Mouse (Mus musculus): Measurements from ENCODE around the gene Pomp. TPM values are rescaled to one million over a fixed set of nuclear protein-coding genes. Genes with fewer than 3 reads are reported as not detected.

Gene Pomp
- polyA plus RNA-seq, 1 experiment = 41.7 TPM

- no peaks in the 10 kb centered on the region for H3K4me1 ChIP-seq (ENCODE audit: control insufficient read depth, insufficient read depth, low read length)
- no peak overlapping the region for H3K4me3 ChIP-seq (ENCODE audit: control insufficient read depth, low read depth, low read length)
- H3K36me3 ChIP-seq (ENCODE audit: control insufficient read depth, insufficient read depth, low read length) = peaks cover 2% of the 10 kb centered on the region
- H3K27me3 ChIP-seq (ENCODE audit: control insufficient read depth, insufficient read depth, low read length) = no peaks in the 10 kb centered on the region
- H3K27ac ChIP-seq (ENCODE audit: control insufficient read depth, insufficient read depth, low read depth, low read length) = no peak overlapping the region
- TF ChIP-seq CTCF (IDR thresholded peaks at IDR 0.05; ENCODE audit: control insufficient read depth, insufficient read depth, insufficient replicate concordance, low read depth, low read length) (no peak), POLR2A (IDR thresholded peaks at IDR 0.05; ENCODE audit: control insufficient read depth, low read depth, low read length) (no peak)
Measured at GRCm38 (mm10) chr5:147875210-147875609, 14.9 kb downstream of the Pomp start.

GRCm38 (mm10) chr5:147877520-147877919 lies 17.3 kb downstream of the Pomp start:
- no peaks in the 10 kb centered on the region for H3K27me3 ChIP-seq (ENCODE audit: control insufficient read depth, insufficient read depth, low read length)
- H3K27ac ChIP-seq (ENCODE audit: control insufficient read depth, insufficient read depth, low read depth, low read length) = no peak overlapping the region
- TF ChIP-seq POLR2A (IDR thresholded peaks at IDR 0.05; ENCODE audit: control insufficient read depth, low read depth, low read length) (no peak), CTCF (IDR thresholded peaks at IDR 0.05; ENCODE audit: control insufficient read depth, insufficient read depth, insufficient replicate concordance, low read depth, low read length) (peak; percentile 46; the same call in 1 of the 2 replicates)
- H3K36me3 ChIP-seq (ENCODE audit: control insufficient read depth, insufficient read depth, low read length) = peaks cover 2% of the 10 kb centered on the region
- no peak overlapping the region for H3K4me3 ChIP-seq (ENCODE audit: control insufficient read depth, low read depth, low read length)
- H3K4me1 ChIP-seq (ENCODE audit: control insufficient read depth, insufficient read depth, low read length) = no peaks in the 10 kb centered on the region

DNA sequence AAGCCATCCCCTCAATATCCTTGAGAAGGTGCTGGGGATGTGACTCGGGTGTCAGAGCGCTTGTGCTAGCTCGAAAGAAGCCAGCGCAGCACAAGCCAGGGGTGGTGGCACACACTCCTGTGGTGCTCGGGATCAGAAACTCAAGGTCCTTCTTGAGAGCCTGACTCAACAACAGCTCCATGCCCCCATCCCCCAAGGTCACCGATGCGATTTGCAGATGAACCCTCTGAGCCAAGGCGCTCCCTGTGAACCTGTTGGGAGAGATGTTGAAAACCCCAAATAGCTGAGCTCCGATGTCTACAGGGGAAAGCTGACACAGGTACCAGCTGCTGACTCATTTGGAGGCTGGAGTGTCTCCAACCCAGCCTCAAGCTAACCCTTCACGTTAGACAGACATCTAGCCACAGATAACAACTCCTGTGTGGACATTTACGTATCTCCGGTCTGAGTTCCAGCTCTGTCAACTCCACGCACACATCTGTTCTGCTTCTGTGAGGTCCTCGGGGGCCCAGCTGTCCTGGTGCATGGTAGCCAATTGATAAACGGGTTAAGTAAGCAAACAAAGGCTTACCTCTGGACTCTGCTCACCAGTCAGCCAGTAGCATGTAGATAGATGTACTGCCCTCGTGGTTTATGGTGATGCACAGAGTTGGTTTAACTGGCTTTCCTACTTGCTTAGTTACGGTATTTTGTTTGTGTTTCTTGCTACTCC lies 19.9 kb downstream of the Pomp start:
- Histone ChIP-seq H3K27ac (ENCODE audit: control insufficient read depth, insufficient read depth, low read depth, low read length) (no peak overlapping the region), H3K4me1 (ENCODE audit: control insufficient read depth, insufficient read depth, low read length) (no peaks in the 10 kb centered on the region), H3K36me3 (ENCODE audit: control insufficient read depth, insufficient read depth, low read length) (no peaks in the 10 kb centered on the region; the same call in 1 of the 2 replicates), H3K27me3 (ENCODE audit: control insufficient read depth, insufficient read depth, low read length) (no peaks in the 10 kb centered on the region), H3K4me3 (ENCODE audit: control insufficient read depth, low read depth, low read length) (no peak overlapping the region)
- no peak for TF ChIP-seq POLR2A (IDR thresholded peaks at IDR 0.05; ENCODE audit: control insufficient read depth, low read depth, low read length)

DNA sequence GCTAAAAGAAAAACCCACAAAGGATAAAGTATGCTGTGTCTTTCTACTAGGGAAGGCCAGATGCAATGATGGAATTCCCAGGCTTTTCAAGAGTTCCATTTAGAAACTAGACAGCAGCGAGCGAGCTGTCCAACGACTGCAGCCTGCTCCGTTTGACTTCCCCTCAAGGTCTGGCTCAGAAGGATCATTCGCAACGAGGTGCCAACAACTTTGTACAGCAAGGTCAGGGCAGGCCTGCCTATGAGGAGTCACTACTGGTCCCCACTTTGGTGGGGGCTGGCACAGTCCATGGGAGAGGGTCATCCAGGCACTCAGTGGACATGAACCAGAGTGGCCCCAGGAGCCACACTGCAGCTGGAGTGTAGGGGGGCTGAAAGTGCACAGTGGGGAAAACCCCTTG lies 23.3 kb downstream of the Pomp start:
- no peaks in the 10 kb centered on the region for H3K36me3 ChIP-seq (ENCODE audit: control insufficient read depth, insufficient read depth, low read length)
- TF ChIP-seq CTCF (IDR thresholded peaks at IDR 0.05; ENCODE audit: control insufficient read depth, insufficient read depth, insufficient replicate concordance, low read depth, low read length) = no peak
- no peak for TF ChIP-seq POLR2A (IDR thresholded peaks at IDR 0.05; ENCODE audit: control insufficient read depth, low read depth, low read length)
- no peaks in the 10 kb centered on the region for H3K4me1 ChIP-seq (ENCODE audit: control insufficient read depth, insufficient read depth, low read length)
- no peak overlapping the region for H3K27ac ChIP-seq (ENCODE audit: control insufficient read depth, insufficient read depth, low read depth, low read length)
- H3K27me3 ChIP-seq (ENCODE audit: control insufficient read depth, insufficient read depth, low read length) = no peaks in the 10 kb centered on the region
- H3K4me3 ChIP-seq (ENCODE audit: control insufficient read depth, low read depth, low read length) = no peak overlapping the region

- Histone ChIP-seq H3K4me1 (ENCODE audit: control insufficient read depth, insufficient read depth, low read length) (no peaks in the 10 kb centered on the region; the same call in 1 of the 2 replicates), H3K4me3 (ENCODE audit: control insufficient read depth, low read depth, low read length) (no peak overlapping the region), H3K27ac (ENCODE audit: control insufficient read depth, insufficient read depth, low read depth, low read length) (no peak overlapping the region), H3K36me3 (ENCODE audit: control insufficient read depth, insufficient read depth, low read length) (no peaks in the 10 kb centered on the region), H3K27me3 (ENCODE audit: control insufficient read depth, insufficient read depth, low read length) (no peaks in the 10 kb centered on the region)
- no peak for TF ChIP-seq CTCF (IDR thresholded peaks at IDR 0.05; ENCODE audit: control insufficient read depth, insufficient read depth, insufficient replicate concordance, low read depth, low read length)
- no peak for TF ChIP-seq POLR2A (IDR thresholded peaks at IDR 0.05; ENCODE audit: control insufficient read depth, low read depth, low read length)
Measured at GRCm38 (mm10) chr5:147888313-147889297, 28.3 kb downstream of the Pomp start.

GRCm38 (mm10) chr5:147892735-147893134 lies 32.5 kb downstream of the Pomp start:
- TF ChIP-seq POLR2A (IDR thresholded peaks at IDR 0.05; ENCODE audit: control insufficient read depth, low read depth, low read length) (no peak), CTCF (IDR thresholded peaks at IDR 0.05; ENCODE audit: control insufficient read depth, insufficient read depth, insufficient replicate concordance, low read depth, low read length) (no peak)
- no peaks in the 10 kb centered on the region for H3K36me3 ChIP-seq (ENCODE audit: control insufficient read depth, insufficient read depth, low read length)
- peaks cover 12% of the 10 kb centered on the region for H3K4me1 ChIP-seq (ENCODE audit: control insufficient read depth, insufficient read depth, low read length)
- H3K27ac ChIP-seq (ENCODE audit: control insufficient read depth, insufficient read depth, low read depth, low read length) = no peak overlapping the region
- no peak overlapping the region for H3K4me3 ChIP-seq (ENCODE audit: control insufficient read depth, low read depth, low read length)
- H3K27me3 ChIP-seq (ENCODE audit: control insufficient read depth, insufficient read depth, low read length) = no peaks in the 10 kb centered on the region

DNA sequence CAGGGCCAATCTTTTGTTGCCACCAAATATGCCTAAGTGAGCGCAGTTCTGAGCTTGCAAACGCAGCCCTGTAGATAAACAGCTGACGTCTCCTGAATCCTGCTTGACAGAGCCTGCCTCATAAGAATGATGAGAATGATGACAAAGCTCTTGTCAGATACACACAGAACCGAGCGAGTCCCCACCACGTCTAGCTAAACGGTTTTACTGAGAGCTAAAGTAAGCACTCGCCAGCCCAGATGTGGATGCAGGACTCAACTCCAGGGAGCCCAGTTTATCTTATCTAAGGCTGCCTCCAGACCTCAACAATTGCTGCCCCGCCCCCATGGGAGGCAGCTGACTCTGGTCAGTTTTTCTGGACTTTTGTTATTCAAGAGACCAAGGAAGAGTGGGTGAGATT lies 32.9 kb downstream of the Pomp start:
- H3K36me3 ChIP-seq (ENCODE audit: control insufficient read depth, insufficient read depth, low read length) = no peaks in the 10 kb centered on the region
- TF ChIP-seq POLR2A (IDR thresholded peaks at IDR 0.05; ENCODE audit: control insufficient read depth, low read depth, low read length) (no peak), CTCF (IDR thresholded peaks at IDR 0.05; ENCODE audit: control insufficient read depth, insufficient read depth, insufficient replicate concordance, low read depth, low read length) (no peak)
- no peak overlapping the region for H3K4me3 ChIP-seq (ENCODE audit: control insufficient read depth, low read depth, low read length)
- H3K27me3 ChIP-seq (ENCODE audit: control insufficient read depth, insufficient read depth, low read length) = no peaks in the 10 kb centered on the region
- H3K4me1 ChIP-seq (ENCODE audit: control insufficient read depth, insufficient read depth, low read length) = peaks cover 12% of the 10 kb centered on the region
- H3K27ac ChIP-seq (ENCODE audit: control insufficient read depth, insufficient read depth, low read depth, low read length) = no peak overlapping the region

All from testis, adult 2 months (tissue).